Mouse (Mus musculus) urinary bladder, postnatal 4 days (tissue): Measurements from ENCODE around the gene Naif1.
A peak's percentile ranks its signal among the peaks of the same experiment; 100 is the strongest.
"Not testable (repeated sequence)": the region's sequence is repeated elsewhere in the genome, so short reads cannot be mapped to it uniquely, and the experiment has no call there.

Experiments used
- DNase-seq, 2 experiments: peaks; one replicate each; pipeline ENCODE4 v3.0.0; 2021 to 2022; ENCODE audit warnings: low spot score in 2 of 2

Gene Naif1

DNA sequence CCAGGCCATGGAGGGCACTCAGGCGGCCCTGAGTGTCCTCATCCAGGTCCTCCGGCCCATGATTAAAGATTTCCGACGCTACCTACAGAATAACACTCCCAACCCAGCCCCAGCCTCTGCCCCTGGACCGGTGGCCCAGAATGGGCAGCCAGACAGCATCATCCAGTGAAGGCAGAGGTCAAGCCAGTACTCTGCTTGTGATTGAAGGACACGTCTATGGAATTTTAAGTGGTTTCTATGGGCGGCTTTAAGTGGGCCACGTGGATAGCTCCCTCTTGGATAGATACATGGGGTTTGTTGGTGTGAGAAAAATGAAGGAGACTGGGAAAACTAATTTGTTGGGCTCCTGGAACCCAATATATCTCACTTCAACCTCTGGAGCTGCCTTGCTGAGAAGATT lies 4.8 kb downstream of the Naif1 start:
- DNase-seq, result no peak

DNA sequence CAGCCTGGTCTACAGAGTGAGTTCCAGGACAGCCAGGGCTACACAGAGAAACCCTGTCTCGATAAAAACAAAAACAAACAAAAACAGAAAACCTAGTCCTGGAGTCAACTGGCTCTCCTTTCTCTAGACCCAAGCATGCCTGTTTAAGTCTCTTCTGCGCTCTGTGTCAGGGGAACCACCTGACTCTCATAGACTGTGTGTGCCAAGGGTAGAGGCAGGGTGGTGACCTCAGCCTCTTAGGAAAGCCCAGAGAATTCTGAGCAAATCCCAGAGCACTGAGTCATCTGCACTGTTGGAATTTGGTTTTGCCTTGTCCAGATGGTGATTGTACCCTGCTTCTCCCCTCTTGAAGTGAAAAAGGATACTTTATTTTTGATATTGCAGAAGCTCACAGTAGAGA lies 8.0 kb downstream of the Naif1 start:
- DNase-seq, result no peak

DNA sequence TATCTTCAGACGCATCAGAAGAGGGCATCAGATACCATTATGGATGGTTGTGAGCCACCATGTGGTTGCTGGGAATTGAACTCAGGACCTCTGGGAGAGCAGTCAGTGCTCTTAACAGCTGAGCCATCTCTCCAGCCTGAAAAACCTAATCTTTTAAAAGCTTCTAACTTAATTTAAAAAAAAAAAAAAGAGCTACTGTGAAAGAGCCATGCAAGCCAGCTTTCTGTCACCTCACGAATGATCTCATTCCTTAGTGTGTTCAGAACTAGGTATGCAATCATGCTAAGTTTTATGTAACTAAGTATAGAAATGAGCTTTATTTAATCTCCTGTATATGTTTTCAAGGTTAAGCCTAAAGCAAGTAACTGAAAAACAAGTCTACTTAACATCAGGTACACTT lies 9.4 kb downstream of the Naif1 start:
- no peak for DNase-seq

GRCm38 (mm10) chr2:32463773-32464172 lies 13.5 kb downstream of the Naif1 start:
- DNase-seq, result no peak

GRCm38 (mm10) chr2:32464212-32464891 lies 14.1 kb downstream of the Naif1 start:
- DNase-seq, result no peak

DNA sequence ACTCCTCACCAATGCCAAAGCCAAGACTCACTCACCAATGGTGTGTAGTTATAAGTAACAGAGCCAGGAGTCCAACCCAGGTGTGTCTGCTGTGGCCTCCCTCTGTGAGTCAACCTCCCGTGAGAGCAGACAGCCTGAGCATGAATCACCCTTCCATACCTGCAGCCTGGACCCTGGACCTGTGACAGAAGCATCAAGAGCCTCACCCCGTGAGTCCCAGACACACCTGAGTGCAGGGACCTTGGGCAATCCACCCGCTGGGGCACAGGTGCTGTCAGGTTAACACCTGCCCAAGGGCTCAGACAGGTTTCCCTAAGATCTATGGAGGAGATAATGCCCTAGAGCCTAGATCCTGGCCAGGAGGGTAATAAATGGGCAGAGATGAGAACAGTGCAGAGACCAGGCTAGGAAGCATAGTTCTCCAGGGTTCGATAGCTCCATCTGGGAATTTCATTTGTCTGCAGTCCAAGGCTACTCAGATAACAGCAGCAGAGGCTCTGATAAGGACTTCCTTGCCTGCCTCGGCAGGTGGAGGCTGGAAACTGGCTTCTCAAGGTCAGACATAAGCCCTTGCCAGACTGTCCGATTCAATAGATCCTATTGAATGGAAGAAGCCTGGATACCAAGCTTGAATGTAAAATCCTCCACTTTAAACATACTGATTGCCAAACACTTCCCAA lies 20.9 kb downstream of the Naif1 start:
- DNase-seq, result no peak

DNA sequence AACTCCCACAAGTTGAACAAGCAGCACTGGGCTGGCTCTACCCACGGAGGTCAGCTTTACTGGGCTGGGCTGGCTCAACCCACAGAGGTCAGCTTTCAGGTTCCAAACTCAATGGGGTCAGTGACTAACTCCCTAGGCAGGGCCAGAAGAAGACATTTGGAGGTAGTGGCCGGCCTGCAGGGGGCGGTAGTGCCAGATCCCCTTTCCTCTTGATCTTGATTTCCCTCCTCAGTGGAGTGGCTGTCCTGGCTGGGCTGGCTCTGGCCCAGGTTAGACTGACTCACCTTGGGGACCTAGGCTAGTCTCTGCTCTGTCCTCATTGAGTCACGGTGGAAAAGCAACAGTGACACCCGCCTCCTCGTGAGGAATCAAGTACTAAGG lies 21.4 kb downstream of the Naif1 start:
- no peak for DNase-seq

DNA sequence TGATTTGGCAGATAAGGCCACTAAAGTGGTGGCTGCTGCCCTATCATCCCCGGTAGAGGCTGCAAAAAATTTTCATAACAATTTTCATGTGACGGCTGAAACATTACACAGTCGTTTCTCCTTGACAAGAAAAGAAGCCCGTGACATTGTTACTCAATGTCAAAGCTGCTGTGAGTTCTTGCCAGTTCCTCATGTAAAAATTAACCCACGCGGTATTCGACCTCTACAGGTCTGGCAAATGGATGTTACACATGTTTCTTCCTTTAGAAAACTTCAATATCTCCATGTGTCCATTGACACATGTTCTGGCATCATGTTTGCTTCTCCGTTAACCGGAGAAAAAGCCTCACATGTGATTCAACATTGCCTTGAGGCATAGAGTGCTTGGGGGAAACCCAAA lies 25.1 kb downstream of the Naif1 start:
- not testable (repeated sequence) for DNase-seq

DNA sequence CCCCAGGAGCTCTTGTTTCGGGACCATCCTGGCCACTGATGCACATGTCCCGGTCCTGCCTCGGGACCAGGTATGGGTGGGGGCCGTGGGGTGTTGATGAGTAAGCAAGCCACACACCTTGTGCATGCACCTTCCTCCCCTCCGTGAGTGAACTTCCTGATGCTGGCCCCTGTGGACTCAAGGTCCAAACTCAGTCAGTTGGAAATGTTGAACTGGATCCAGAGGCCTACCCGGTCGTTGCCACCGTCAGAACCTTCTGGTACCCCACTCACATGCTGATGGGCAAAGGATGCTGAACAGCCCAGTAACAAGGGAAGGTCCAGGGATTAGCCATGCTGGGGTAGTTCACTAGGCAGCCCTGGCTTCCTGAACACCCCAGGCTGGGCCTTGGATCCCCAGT lies 32.1 kb downstream of the Naif1 start:
- DNase-seq, result no peak

GRCm38 (mm10) chr2:32483179-32483875 lies 33.1 kb downstream of the Naif1 start:
- DNase-seq, result no peak

DNA sequence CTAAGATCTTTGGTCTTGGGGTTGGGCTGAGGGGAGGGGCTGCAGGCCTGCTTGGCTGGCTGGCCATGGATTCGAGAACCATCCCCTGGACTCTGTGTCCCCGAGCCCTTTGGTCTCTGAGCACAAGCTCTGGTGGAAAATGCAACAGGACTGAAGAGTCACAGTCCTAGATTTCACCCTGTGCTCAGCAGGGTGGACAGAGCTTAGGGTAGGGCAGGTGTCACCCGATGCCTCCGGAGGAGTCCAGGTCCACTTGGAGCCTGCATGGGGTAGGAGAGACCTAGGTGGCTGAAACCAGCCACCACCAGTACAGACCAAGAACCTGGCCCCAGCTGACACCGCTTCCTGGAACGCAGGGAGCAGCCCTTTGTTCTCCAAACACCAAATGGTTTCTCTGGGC lies 34.7 kb downstream of the Naif1 start:
- no peak for DNase-seq

GRCm38 (mm10) chr2:32485751-32486150 lies 35.5 kb downstream of the Naif1 start:
- no peak for DNase-seq

DNA sequence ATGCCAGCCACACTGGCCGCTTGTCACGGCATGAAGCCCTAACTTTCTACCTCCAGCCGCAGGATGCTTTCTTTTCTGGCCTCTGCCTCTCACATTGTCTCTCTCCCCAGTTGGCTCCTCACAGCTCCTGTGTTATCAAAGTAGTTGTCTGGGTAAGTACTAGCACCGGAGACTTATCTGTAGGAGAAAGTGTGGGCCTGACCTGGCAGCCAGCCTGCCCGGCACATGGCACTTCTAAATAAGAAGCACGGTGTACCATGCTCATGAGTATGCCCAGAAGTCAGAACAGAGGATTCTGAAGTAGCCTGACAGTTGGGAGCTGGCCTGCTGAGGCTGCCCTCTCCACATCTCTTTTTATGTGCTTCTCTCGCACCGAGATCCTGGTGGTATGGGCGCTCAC lies 35.9 kb downstream of the Naif1 start:
- no peak for DNase-seq

DNA sequence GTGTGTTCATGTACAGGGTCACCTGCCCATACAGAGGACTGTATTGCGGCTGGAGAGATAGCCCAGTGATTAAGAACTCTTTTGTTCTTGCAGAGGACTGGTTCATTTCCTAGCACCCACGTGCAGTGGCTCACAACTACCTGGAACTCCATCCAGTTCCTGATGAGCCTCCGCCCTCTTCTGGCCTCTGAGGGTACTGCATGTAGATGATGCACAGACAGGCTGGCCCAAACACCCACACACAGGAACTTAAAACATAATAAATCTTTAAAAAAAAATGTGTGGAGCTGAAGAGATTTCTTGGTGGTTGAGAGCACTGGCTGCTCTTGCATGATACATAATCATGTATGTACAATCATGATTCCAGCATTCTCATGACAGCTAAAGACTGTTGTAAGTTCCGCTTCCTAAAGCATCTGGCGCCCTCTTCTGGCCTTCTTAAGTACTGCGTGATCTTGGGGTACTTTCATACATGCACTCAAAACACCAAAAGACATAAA lies 36.9 kb downstream of the Naif1 start:
- DNase-seq, result peak; percentile 77 to 94

GRCm38 (mm10) chr2:32488679-32489078 lies 38.4 kb downstream of the Naif1 start:
- DNase-seq, result peak; percentile 73 to 80

GRCm38 (mm10) chr2:32490730-32491129 lies 40.5 kb downstream of the Naif1 start:
- DNase-seq, result not testable (repeated sequence)

- no peak for DNase-seq
Observed at GRCm38 (mm10) chr2:32492661-32493060, 42.4 kb downstream of the Naif1 start.

DNA sequence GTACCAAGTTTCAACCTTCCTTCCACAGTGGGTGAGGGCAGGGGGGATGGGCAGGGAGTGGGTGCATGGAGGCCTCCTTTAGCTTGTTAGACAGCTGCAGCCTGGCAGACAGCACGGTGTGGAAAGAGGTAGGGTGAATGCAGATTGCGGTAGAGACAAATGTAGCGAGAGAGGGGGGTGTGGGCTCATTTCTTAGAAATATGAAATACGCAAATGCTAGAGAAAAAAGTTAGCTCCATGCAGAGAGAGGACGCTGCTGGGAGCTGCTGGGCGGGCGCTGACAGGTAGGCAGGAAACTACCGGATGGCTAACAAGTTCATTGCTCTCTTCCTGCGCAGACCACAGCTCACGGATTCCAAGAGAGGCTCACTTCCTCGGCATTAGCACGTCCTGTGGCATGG lies 43.0 kb downstream of the Naif1 start:
- DNase-seq, result no peak

DNA sequence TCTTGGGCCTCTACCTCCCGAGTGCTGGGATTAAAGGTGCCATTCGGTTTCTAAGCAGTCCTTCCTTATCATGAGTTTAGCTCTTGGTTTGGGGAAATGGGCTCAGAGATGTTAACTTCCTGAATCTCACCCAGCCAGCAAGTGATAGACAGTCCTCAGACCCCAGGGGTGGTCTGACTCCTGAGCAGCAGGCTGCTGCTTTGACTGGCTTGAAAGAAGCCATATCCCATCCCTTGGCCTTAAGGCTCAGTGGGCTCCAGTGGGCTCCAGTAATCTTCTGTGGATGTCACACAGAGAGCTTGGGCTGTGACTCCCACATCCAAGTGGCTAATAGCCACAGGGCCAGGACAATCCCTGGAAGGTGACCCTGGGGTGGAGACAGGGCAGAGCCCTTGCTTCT lies 44.3 kb downstream of the Naif1 start:
- DNase-seq, result no peak

DNA sequence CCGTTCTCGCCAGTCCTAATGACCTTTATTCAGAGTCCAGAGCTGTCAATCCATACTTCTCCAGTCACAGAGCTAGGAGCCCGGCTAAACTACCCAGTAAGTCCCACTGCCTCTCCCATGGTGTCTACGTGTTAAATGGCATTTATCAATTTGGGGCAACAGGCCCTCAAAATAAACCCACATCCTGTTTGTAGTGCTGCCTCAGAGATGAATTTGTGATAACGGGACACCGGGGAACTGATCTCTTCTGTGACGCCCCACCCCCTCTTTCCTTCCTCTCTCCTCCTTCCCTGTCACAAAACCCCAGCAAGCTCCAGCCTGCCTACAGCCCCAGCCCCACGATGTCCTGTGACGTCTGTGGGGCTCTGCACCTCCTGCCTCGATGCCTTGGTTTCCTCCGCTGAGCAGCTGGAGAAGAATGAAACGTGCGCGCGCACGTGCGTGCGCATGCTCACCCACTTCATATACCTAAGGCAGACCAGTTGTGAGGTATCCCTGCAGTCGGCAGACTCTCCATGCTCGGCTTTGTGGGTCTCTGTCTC lies 45.0 kb downstream of the Naif1 start:
- no peak for DNase-seq

DNA sequence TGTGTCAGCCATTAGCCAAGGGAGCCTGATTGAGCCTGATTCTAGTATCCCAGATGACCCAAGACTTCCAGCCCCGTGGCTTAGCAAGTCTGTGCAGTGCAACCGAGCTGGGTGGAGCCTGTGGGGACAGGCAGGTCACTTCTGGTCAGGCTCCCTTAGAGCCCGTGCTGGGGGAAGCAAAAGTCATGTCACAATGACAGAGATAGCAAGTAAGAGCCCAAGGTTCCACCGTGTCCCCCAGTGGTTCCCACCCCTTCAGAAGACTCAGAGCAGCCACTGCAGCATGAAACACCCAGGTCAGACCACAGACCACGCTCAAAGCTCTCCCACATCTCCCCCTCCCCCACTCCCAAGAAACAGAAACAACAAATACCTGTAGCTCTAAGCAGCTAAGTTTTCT lies 45.9 kb downstream of the Naif1 start:
- no peak for DNase-seq

DNA sequence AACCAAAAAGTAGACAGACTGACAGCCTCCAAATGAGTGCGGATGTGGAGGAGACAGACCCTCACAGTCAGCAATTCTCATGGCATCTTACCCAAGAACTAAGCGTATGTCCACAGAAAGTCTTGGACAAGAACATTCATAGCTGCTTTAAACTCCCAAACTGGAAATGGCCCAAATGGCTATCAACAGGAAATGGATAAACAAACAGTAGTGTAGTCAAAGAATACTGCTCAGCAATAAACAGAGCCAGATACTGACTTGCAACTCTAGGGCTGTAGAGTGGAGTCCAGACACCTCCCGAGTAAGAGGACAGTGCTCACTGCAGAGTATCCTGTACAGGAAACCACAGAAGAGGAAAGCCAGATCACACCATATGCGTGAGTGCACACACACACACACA lies 49.1 kb downstream of the Naif1 start:
- no peak for DNase-seq

GRCm38 (mm10) chr2:32500461-32500860 lies 50.2 kb downstream of the Naif1 start:
- no peak for DNase-seq
